Mouse (Mus musculus) adrenal gland, postnatal 25 days (tissue): ENCODE measurements around the gene Htr5a. TPM values are rescaled to one million over a fixed set of nuclear protein-coding genes. Genes with fewer than 3 reads are reported as not detected.
A peak's percentile ranks its signal among the peaks of the same experiment; 100 is the strongest.

Source experiments
- DNase-seq: peaks from one replicate; pipeline ENCODE4 v3.0.0; 2021; ENCODE audit warnings: mixed read lengths
- long read RNA-seq: library from polyadenylated mRNA; stranded (forward); transcript quantifications from one replicate; pipeline ENCODE4 v2.0.0, GENCODE M21; 2021
- total RNA-seq: library from RNA; stranded (reverse); gene quantifications from 2 replicates; pipeline ENCODE4 v1.2.3, GENCODE M21; 2021

Gene Htr5a
- total RNA-seq: 0.06 TPM in 1 of 2 replicates, not detected in the other
- long read RNA-seq: 0 reads

- peak; percentile 23 for DNase-seq
Observed at GRCm38 (mm10) chr5:27841701-27842295, at the start of gene Htr5a. TSS of gene Htr5a (plus strand) at chr5:27842149.

- DNase-seq: no peak
Observed at GRCm38 (mm10) chr5:27792173-27792470, 49.8 kb upstream of the Htr5a start.

- no peak for DNase-seq
Observed at GRCm38 (mm10) chr5:27792531-27793205, 49.3 kb upstream of the Htr5a start.

GRCm38 (mm10) chr5:27793923-27794322 is 48.0 kb upstream of the Htr5a start:
- peak; percentile 59 for DNase-seq

GRCm38 (mm10) chr5:27814282-27814681 is 27.7 kb upstream of the Htr5a start:
- DNase-seq: no peak

- DNase-seq: no peak
Observed at GRCm38 (mm10) chr5:27818840-27819672, 22.9 kb upstream of the Htr5a start.

- no peak for DNase-seq
Observed at GRCm38 (mm10) chr5:27821161-27821560, 20.8 kb upstream of the Htr5a start.

GRCm38 (mm10) chr5:27827971-27828370 is 14.0 kb upstream of the Htr5a start:
- no peak for DNase-seq

GRCm38 (mm10) chr5:27835096-27835495 is 6.9 kb upstream of the Htr5a start:
- no peak for DNase-seq

GRCm38 (mm10) chr5:27838061-27838460 is 3.9 kb upstream of the Htr5a start:
- DNase-seq: no peak

- DNase-seq: no peak
Observed at GRCm38 (mm10) chr5:27842671-27843320, 847 bp downstream of the Htr5a start.

GRCm38 (mm10) chr5:27846979-27847378 is 5.0 kb downstream of the Htr5a start:
- DNase-seq: no peak

- no peak for DNase-seq
Observed at GRCm38 (mm10) chr5:27854290-27854689, 12.3 kb downstream of the Htr5a start.

- no peak for DNase-seq
Observed at GRCm38 (mm10) chr5:27855726-27856125, 13.8 kb downstream of the Htr5a start.

- no peak for DNase-seq
Observed at GRCm38 (mm10) chr5:27873240-27874082, 31.5 kb downstream of the Htr5a start.

GRCm38 (mm10) chr5:27874211-27874610 is 32.3 kb downstream of the Htr5a start:
- DNase-seq: no peak

- no peak for DNase-seq
Observed at GRCm38 (mm10) chr5:27875341-27876105, 33.6 kb downstream of the Htr5a start.

- DNase-seq: no peak
Observed at GRCm38 (mm10) chr5:27878356-27878755, 36.4 kb downstream of the Htr5a start.

- DNase-seq: no peak
Observed at GRCm38 (mm10) chr5:27879726-27880125, 37.8 kb downstream of the Htr5a start.

- no peak for DNase-seq
Observed at GRCm38 (mm10) chr5:27880329-27881036, 38.5 kb downstream of the Htr5a start.
